Mouse (Mus musculus) erythroblast, embryonic 14.5 days (primary cell): Measurements from ENCODE around the gene Ecpas.

Source experiments
- GATA1 ChIP-seq: IDR thresholded peaks from 2 replicates; pipeline ENCODE4 v1.6.1; 2012; ENCODE audit warnings: low read length, inconsistent platforms, mixed read lengths
- TAL1 ChIP-seq: IDR thresholded peaks from 3 replicates; pipeline ENCODE4 v1.6.1; 2012; ENCODE audit warnings: low read length, inconsistent platforms, mixed read lengths

DNA sequence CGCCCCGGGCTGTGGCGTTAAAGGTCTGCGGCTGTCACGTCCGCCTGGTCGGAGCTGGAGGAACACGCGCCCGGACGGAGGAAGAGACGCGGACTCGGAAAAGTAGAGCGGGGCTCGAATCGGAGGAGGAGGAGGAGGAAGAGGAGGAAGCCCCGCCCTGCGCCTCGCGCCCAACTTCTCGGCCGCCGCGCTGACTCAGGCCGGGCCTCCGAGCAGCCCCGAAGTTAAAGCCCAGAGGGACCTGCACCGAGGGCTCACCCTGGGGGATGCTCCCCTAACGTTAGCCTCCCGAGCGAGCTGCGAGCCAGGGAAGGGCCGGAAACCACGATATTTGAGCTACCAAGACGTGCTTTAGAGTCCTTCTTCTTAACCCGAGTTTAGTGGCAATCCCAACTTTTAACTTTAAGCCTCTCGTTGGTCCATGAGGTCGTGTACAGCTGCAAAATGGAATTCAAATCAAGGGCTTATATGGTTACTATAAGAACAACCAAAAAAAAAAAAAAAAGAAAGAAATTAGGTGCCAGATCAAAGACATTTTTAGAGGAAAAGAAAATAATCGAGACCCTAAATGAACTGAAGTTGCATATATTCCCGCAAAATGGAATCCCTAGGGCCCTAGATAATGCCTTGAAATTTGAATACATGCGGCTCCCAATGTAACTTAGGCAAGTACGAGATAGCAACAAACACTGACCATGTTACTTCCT is at the start of gene Ecpas:
- no peak for TF ChIP-seq GATA1
- TF ChIP-seq TAL1 = no peak
